Mouse (Mus musculus) forebrain, embryonic 13.5 days (tissue): ENCODE data around the gene Ccdc125. TPM values are rescaled to one million over a fixed set of nuclear protein-coding genes. Genes with fewer than 3 reads are reported as not detected.

Experiments
- ATAC-seq: fragments of 200-750 bp; cut with Nextera tagmentation; 2 replicates; pipeline ENCODE4 v1.8.0; 2017
- H3K27ac ChIP-seq: fragments of 300-500 bp; sonication (generic); 2 replicates; pipeline ENCODE4 v1.5.1; 2015; ENCODE audit warnings: inconsistent platforms, mild to moderate bottlenecking, moderate library complexity
- H3K27me3 ChIP-seq: fragments of 300-500 bp; sonication (generic); 2 replicates; pipeline ENCODE4 v1.6.1; 2015; ENCODE audit warnings: mild to moderate bottlenecking, inconsistent platforms
- H3K36me3 ChIP-seq: fragments of 300-500 bp; sonication (generic); 2 replicates; pipeline ENCODE4 v1.6.1; 2015; ENCODE audit warnings: mild to moderate bottlenecking, inconsistent platforms; ENCODE audit not compliant: poor library complexity, severe bottlenecking
- H3K4me1 ChIP-seq: fragments of 300-500 bp; sonication (generic); 2 replicates; pipeline ENCODE4 v1.6.1; 2015; ENCODE audit warnings: inconsistent platforms
- H3K4me2 ChIP-seq: fragments of 300-500 bp; sonication (generic); 2 replicates; pipeline ENCODE4 v1.6.1; 2015; ENCODE audit warnings: inconsistent platforms, mild to moderate bottlenecking, moderate library complexity
- H3K4me3 ChIP-seq: fragments of 300-500 bp; sonication (generic); 2 replicates; pipeline ENCODE4 v1.5.1; 2015; ENCODE audit warnings: mild to moderate bottlenecking, inconsistent platforms
- H3K9ac ChIP-seq: fragments of 300-500 bp; sonication (generic); 2 replicates; pipeline ENCODE4 v1.6.1; 2015; ENCODE audit warnings: mild to moderate bottlenecking, inconsistent platforms
- H3K9me3 ChIP-seq: fragments of 300-500 bp; sonication (generic); replicated peaks from 2 replicates; pipeline ENCODE4 v1.6.1; 2016; ENCODE audit warnings: inconsistent platforms
- WGBS: fragments of 180-500 bp; shearing (Covaris S2); methylation state at CpG from one replicate; pipeline ENCODE4 v1.1.7; 2015; 5-methylcytosine and 5-hydroxymethylcytosine counted together
- polyA plus RNA-seq: library from polyadenylated mRNA; unstranded; fragments of >200 nt; fragmentation: Nextera tagmentation; extraction: Ambion mirVana; gene quantifications from 2 replicates; pipeline ENCODE4 v1.2.1, GENCODE M21; 2015

The Ccdc125 gene
- polyA plus RNA-seq = 1.9 and 2.3 TPM in 2 replicates

DNA sequence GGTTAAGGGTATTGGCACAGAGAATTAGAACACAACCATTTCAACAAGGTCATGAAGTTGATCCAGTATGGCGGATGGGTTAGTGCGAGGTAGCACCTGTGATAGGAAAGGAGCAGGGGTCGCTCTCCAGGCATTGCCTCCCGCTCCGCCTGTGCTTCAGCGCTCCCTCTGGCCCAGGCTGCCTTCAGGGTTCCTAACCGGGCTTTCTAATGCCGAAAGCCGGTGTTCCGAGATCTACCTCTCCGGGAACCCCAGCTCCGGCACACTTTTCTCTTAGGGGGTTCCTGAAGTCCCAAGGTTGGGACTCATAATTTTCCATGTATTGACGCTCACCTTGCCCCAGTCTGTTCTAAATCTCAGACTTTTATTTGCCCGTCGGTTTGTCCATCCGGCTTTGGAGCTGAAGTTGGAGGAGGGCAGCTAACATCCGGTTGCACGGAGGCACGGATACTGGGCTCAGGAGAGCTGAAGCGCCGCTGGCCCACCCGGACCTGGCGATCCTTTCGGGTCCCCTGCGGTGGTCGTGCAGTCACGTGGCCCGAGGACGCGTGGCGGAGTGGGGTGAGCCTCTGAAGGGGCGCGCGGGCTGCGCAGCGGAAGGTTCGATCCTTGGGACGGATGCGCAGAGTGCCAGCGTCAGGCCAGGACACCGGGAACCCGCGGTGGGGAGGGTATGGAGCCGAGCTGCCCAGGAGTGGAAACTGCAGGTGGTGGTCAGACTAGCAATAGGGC lies at the start of gene Ccdc125:
Gene Ccdc125 (plus strand): TSS at position 427 of the 732 bp plus-strand sequence.
- 0 out of 2 replicates have a peak, but pooled peaks cover 5% of the 10 kb centered on the region for H3K4me1 ChIP-seq
- H3K27ac ChIP-seq = no peak within 1 kb of the TSS
- H3K36me3 ChIP-seq = peaks cover 15% of the 10 kb centered on the region
- peak within 1 kb of the TSS; percentile 66 for H3K9ac ChIP-seq
- peak within 1 kb of the TSS; percentile 78 for H3K4me2 ChIP-seq
- under 1% methylated on average over 44 of the region's 44 CpGs for WGBS
- H3K9me3 ChIP-seq = no peaks in the 10 kb centered on the region
- ATAC-seq = peak; percentile 77; the same call in 1 of the 2 replicates
- peaks cover 3% of the 10 kb centered on the region; the same call in 1 of the 2 replicates for H3K27me3 ChIP-seq
- peak within 1 kb of the TSS; percentile 54 for H3K4me3 ChIP-seq

DNA sequence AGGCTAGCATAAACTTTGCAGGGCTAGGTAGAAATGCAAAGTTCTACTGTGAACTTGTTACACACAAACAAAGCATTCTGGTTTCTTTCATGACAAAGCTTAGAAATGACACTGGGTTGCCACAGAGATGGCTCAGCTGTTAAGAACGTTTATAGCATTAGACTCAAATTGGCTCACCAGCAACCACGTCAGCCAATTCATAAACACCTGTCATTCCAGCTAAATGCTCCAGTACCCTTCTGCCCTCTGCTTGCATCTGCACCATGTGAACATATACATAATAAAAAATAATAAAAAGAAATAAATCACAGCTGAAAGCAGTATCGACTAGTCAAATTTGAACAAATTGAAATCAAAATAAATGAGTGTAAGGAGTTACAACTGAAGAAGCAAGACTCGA lies 47.3 kb upstream of the Ccdc125 start:
- Histone ChIP-seq H3K27me3 (peaks cover 6% of the 10 kb centered on the region), H3K36me3 (peaks cover 78% of the 10 kb centered on the region), H3K27ac (no peak overlapping the region), H3K4me3 (no peak overlapping the region), H3K4me1 (no peaks in the 10 kb centered on the region), H3K4me2 (no peak overlapping the region), H3K9me3 (no peaks in the 10 kb centered on the region), H3K9ac (no peak overlapping the region)
- ATAC-seq = no peak
- WGBS = 82% methylated on average over 4 of the region's 4 CpGs

- Histone ChIP-seq H3K27ac (no peak overlapping the region), H3K4me3 (no peak overlapping the region), H3K9me3 (no peaks in the 10 kb centered on the region), H3K36me3 (peaks cover 74% of the 10 kb centered on the region), H3K27me3 (no peaks in the 10 kb centered on the region), H3K9ac (no peak overlapping the region), H3K4me2 (no peak overlapping the region), H3K4me1 (no peaks in the 10 kb centered on the region)
- no peak for ATAC-seq
- WGBS = 94% methylated on average over 3 of the region's 3 CpGs
Measured at GRCm38 (mm10) chr13:100634106-100634691, 35.3 kb upstream of the Ccdc125 start.

DNA sequence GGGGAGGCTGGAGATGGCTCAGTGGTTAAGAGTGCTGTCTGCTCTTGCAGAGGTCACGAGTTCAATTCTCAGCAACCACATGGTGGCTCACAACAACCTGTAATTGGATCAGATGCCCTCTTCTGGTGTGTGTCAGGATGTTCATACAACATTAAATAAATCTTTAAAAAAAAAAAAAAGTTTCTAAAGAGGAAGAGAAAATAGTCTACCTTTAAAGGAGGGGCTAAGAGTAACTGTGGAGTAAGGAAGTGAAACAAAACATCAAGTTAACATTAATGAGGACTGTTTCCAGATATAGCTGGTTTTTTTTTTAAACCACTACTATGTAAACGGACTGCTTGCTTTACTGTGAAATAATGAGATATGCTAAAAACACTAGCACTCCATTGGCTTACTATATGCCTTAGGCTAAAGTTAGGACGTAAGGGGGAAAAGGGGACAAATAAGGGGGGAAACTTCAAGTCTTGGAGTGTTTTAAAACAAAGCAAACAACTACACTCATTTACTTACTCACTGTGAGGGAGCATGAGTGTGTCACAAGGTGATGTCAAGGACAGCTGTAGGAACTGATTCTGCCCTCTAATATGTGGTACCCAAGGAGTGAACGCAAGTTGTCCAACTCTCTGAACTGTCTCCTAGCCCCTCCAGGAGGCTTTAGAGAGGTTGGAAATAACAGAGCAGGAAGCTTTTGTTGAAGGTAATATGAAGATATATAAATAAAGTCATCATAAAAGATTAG lies 26.9 kb upstream of the Ccdc125 start:
- H3K9me3 ChIP-seq = no peaks in the 10 kb centered on the region
- H3K4me1 ChIP-seq = no peaks in the 10 kb centered on the region
- H3K4me2 ChIP-seq = no peak overlapping the region
- peaks cover 80% of the 10 kb centered on the region for H3K36me3 ChIP-seq
- H3K9ac ChIP-seq = no peak overlapping the region
- WGBS = 95% methylated on average over 4 of the region's 4 CpGs
- H3K27me3 ChIP-seq = no peaks in the 10 kb centered on the region
- ATAC-seq = no peak
- no peak overlapping the region for H3K4me3 ChIP-seq
- H3K27ac ChIP-seq = no peak overlapping the region

- 95% methylated on average over 8 of the region's 8 CpGs for WGBS
- no peak for ATAC-seq
- H3K27me3 ChIP-seq = no peaks in the 10 kb centered on the region
- H3K9me3 ChIP-seq = no peaks in the 10 kb centered on the region
- H3K27ac ChIP-seq = no peak overlapping the region
- H3K9ac ChIP-seq = no peak overlapping the region
- H3K4me1 ChIP-seq = peaks cover 14% of the 10 kb centered on the region
- H3K4me3 ChIP-seq = no peak overlapping the region
- H3K36me3 ChIP-seq = peaks cover 44% of the 10 kb centered on the region
- no peak overlapping the region for H3K4me2 ChIP-seq
Measured at GRCm38 (mm10) chr13:100648223-100648622, 21.3 kb upstream of the Ccdc125 start.

- H3K9me3 ChIP-seq = no peaks in the 10 kb centered on the region
- H3K4me1 ChIP-seq = peaks cover 14% of the 10 kb centered on the region
- H3K27me3 ChIP-seq = no peaks in the 10 kb centered on the region
- H3K4me3 ChIP-seq = peak within 1 kb of the TSS; percentile 97
- H3K4me2 ChIP-seq = peak within 1 kb of the TSS; percentile 86
- peaks cover 22% of the 10 kb centered on the region for H3K36me3 ChIP-seq
- WGBS = under 1% methylated on average over 58 of the region's 73 CpGs
- peak; percentile 99 for ATAC-seq
- peak within 1 kb of the TSS; percentile 90 for H3K9ac ChIP-seq
- peak within 1 kb of the TSS; percentile 97 for H3K27ac ChIP-seq
Measured at GRCm38 (mm10) chr13:100650550-100651438, 18.7 kb upstream of the Ccdc125 start, which contains the start of the genes Ak6 and Rad17. Gene Ak6, plus strand, starts transcription at chr13:100650979. Gene Rad17, minus strand, starts transcription at chr13:100651051.

DNA sequence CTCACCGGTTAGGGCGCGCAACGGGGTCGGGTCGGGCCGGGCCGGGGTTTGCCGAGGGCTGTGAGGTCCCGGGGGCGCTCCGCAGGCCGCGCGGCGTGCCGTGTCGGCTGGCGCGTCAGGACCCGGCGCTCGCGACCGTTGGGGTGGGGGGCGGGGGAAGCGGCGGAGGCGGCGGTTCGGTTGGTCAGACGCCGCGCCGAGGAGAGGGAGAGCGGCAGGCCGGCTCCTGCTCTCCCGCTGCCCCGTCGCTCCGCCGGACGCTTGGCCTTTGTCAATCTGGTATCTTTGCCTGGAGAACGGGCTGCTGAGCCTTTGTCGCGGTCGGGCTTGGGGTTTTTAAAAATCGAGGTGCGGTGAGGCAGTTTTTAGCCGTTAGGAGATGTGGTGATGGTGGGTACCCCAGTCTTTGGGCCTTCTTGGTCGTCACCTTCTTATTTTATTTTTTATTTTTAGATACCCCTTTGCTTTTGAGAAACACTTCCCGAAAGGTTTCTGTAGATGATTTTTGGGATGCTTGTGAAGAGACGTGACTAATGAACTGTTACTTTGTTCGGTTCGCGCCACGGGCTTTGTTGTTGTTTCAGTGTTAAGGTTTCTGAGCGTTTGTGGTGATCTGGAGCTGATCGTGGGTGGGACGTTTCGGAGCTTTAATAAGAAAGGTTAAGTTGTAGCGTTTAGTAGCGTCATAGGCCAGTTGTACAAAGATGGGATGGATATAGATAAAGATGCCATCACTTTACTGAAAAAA lies 17.9 kb upstream of the Ccdc125 start, which contains the start of gene Taf9:
Gene Taf9 (plus strand): TSS at position 141 of the 748 bp plus-strand sequence.
- Histone ChIP-seq H3K27me3 (no peaks in the 10 kb centered on the region), H3K9me3 (no peaks in the 10 kb centered on the region), H3K4me1 (peaks cover 14% of the 10 kb centered on the region), H3K4me3 (peak within 1 kb of the TSS; percentile 97), H3K9ac (peak within 1 kb of the TSS; percentile 90), H3K36me3 (peaks cover 20% of the 10 kb centered on the region), H3K27ac (peak within 1 kb of the TSS; percentile 97), H3K4me2 (peak within 1 kb of the TSS; percentile 86)
- under 1% methylated on average over 42 of the region's 63 CpGs for WGBS
- no peak for ATAC-seq

GRCm38 (mm10) chr13:100658091-100658490 lies 11.4 kb upstream of the Ccdc125 start:
- Histone ChIP-seq H3K9ac (no peak overlapping the region), H3K4me3 (no peak overlapping the region), H3K27me3 (no peaks in the 10 kb centered on the region), H3K9me3 (no peaks in the 10 kb centered on the region), H3K27ac (no peak overlapping the region), H3K36me3 (peaks cover 18% of the 10 kb centered on the region), H3K4me2 (no peak overlapping the region), H3K4me1 (no peaks in the 10 kb centered on the region)
- WGBS = 90% methylated on average over 5 of the region's 5 CpGs
- ATAC-seq = no peak

DNA sequence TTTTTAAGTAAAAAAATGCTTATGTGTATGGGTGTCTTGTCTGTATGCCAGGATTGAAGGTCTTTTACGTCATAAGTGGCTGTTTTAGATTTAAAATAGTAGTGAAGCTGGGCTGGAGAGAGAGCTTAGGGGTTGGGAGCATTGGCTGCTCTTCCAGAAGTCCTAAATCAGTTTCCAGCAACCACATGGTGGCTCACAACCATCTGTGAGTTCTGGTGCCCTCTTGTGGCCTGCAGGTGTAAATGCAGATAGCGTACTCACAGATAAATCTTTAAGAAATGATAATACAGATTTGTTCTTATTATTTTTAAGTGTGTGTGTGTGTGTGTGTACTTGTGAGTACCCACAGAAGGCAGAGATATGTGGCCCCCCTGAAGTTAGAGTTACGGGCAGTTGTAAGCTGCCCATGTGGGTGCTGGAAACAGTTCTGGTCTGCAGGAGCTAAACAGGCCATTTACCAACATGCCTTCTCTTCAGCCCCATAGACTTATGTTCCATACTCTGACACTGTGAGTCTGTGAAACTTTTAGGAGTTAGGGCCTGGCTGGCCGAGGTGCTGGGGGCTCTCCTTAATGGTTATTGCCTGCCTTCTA lies 9.6 kb upstream of the Ccdc125 start:
- Histone ChIP-seq H3K27ac (no peak overlapping the region), H3K4me1 (no peaks in the 10 kb centered on the region), H3K9ac (no peak overlapping the region), H3K36me3 (peaks cover 29% of the 10 kb centered on the region), H3K27me3 (no peaks in the 10 kb centered on the region), H3K4me2 (no peak overlapping the region), H3K9me3 (no peaks in the 10 kb centered on the region), H3K4me3 (no peak overlapping the region)
- WGBS = 51% methylated on average over 4 of the region's 4 CpGs
- ATAC-seq = peak; percentile 58; the same call in 1 of the 2 replicates

- Histone ChIP-seq H3K9ac (peak overlapping the region; percentile 66; the same call in 1 of the 2 replicates), H3K27ac (no peak overlapping the region), H3K4me2 (peak overlapping the region; percentile 78), H3K27me3 (peaks cover 3% of the 10 kb centered on the region; the same call in 1 of the 2 replicates), H3K4me1 (0 out of 2 replicates have a peak, but pooled peaks cover 5% of the 10 kb centered on the region), H3K4me3 (peak overlapping the region; percentile 54), H3K9me3 (no peaks in the 10 kb centered on the region), H3K36me3 (peaks cover 13% of the 10 kb centered on the region)
- ATAC-seq = no peak
- 65% methylated on average over 9 of the region's 9 CpGs for WGBS
Measured at GRCm38 (mm10) chr13:100670181-100670741, 744 bp downstream of the Ccdc125 start.
